Mouse (Mus musculus) G1E (cell line): ENCODE measurements around the gene Ugt3a1.

Source experiments
- CTCF ChIP-seq: IDR thresholded peaks from 2 replicates; pipeline ENCODE4 v1.5.1; 2012; ENCODE audit warnings: low read depth, low read length, inconsistent platforms, mixed read lengths
- GATA1 ChIP-seq: IDR thresholded peaks from 2 replicates; pipeline ENCODE4 v1.6.1; 2012; ENCODE audit warnings: borderline replicate concordance, low read length, inconsistent platforms, mixed read lengths
- GATA2 ChIP-seq: IDR thresholded peaks from 2 replicates; pipeline ENCODE4 v1.6.1; 2012; ENCODE audit warnings: low read depth, low read length, inconsistent platforms, borderline replicate concordance
- POLR2AphosphoS5 ChIP-seq: IDR thresholded peaks from 2 replicates; pipeline ENCODE4 v1.6.1; 2012; ENCODE audit warnings: low read depth, low read length, inconsistent platforms; ENCODE audit not compliant: insufficient replicate concordance
- TAL1 ChIP-seq: conservative IDR thresholded peaks from 2 replicates; pipeline ENCODE4 v1.6.1; 2012; ENCODE audit warnings: low read depth, low read length, inconsistent platforms, mixed read lengths

DNA sequence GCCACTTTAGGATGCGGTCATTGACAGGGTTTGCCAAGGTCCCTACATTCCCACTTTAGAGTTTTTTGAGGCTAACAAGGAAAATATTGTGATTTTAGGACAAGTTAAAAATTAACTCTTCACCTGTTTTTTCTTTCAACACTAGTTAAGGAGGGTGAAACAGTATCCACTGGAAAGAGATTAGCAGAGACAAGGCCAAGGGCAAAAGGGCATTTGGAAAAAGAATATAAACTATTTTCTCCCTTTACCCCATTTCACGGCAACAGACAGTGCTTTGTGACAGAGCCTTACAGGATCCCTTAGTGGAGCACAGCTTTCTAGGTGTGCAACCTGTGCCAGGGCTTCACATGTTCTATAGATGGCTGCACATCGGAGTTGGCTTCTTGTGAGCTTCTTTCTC is 2.9 kb downstream of the Ugt3a1 start:
- TF ChIP-seq TAL1 (no peak), POLR2AphosphoS5 (no peak), CTCF (no peak), GATA1 (no peak), GATA2 (no peak)
